Mouse (Mus musculus): ENCODE data around the gene Hacl1. TPM values are rescaled to one million over a fixed set of nuclear protein-coding genes. Genes with fewer than 3 reads are reported as not detected.

Hacl1 gene
- total RNA-seq, 1 experiment, result 8.4 TPM

GRCm38 (mm10) chr14:31651206-31651605 lies 10.1 kb upstream of the Hacl1 start:
- no peak for TF ChIP-seq CHD2 (IDR thresholded peaks at IDR 0.05; ENCODE audit: low read depth, low read length)
- no peak for TF ChIP-seq MAFK (IDR thresholded peaks at IDR 0.05; ENCODE audit: insufficient read depth, low read depth, low read length)
- no peak for TF ChIP-seq HCFC1 (IDR thresholded peaks at IDR 0.05; ENCODE audit: borderline replicate concordance, insufficient read depth, low read length)
- no peak for TF ChIP-seq ZNF384 (IDR thresholded peaks at IDR 0.05; ENCODE audit: low read depth, low read length)
- no peak for TF ChIP-seq ZC3H11A (IDR thresholded peaks at IDR 0.05; ENCODE audit: borderline replicate concordance, low read depth, low read length)
- in situ Hi-C loops (cut with MboI; ENCODE audit: low sequenced_read_pairs in 2 of 2, unreplicated experiment in 2 of 2), result loop anchor here in 1 of 2 experiments (25.0 kb wide), 1 partner anchor 411 kb away; no protein-coding TSS in a partner anchor
- H3K9me3 ChIP-seq (ENCODE audit: control insufficient read depth, insufficient read depth, low read depth, low read length), result no peaks in the 10 kb centered on the region
- H3K36me3 ChIP-seq (ENCODE audit: control insufficient read depth, insufficient read depth, low read length, poor library complexity, severe bottlenecking), result no peaks in the 10 kb centered on the region
- H3K4me1 ChIP-seq (ENCODE audit: control insufficient read depth in 2 of 2, insufficient read depth in 2 of 2, low read length in 2 of 2, poor library complexity in 1 of 2), result no peaks in the 10 kb centered on the region
- no peak overlapping the region for H3K9ac ChIP-seq (ENCODE audit: insufficient read depth, low read depth, low read length, poor library complexity, severe bottlenecking)
- no peak for DNase-seq (ENCODE audit: low read depth, low spot score)
- H3K4me3 ChIP-seq (ENCODE audit: insufficient read depth in 1 of 2, low read depth in 1 of 2, low read length in 2 of 2, poor library complexity in 1 of 2, severe bottlenecking in 1 of 2), result no peak overlapping the region
- no peak overlapping the region for H3K27ac ChIP-seq (ENCODE audit: insufficient read depth, low read depth, low read length, poor library complexity, severe bottlenecking)

DNA sequence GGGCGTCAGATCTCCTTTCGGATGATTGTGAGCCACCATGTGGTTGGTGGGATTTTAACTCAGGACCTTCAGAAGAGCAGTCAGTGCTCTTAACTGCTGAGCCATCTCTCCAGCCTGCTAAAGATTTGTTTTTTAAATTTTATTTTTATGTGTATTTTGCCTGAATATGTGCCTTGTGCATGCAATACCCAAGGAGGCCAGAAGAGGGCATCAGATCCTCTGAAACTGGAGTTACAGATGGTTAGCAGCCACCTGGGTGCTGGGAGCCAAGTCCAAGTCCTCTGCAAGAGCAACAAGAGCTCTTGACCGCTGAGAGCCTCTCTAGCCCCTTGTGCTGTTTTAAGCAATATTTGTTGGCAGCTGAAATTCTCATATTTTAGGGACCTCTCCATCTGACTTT lies 9.3 kb upstream of the Hacl1 start:
- Histone ChIP-seq H3K27ac (ENCODE audit: insufficient read depth, low read depth, low read length, poor library complexity, severe bottlenecking) (no peak overlapping the region), H3K4me3 (ENCODE audit: insufficient read depth in 1 of 2, low read depth in 1 of 2, low read length in 2 of 2, poor library complexity in 1 of 2, severe bottlenecking in 1 of 2) (no peak overlapping the region), H3K4me1 (ENCODE audit: control insufficient read depth in 2 of 2, insufficient read depth in 2 of 2, low read length in 2 of 2, poor library complexity in 1 of 2) (no peaks in the 10 kb centered on the region), H3K9me3 (ENCODE audit: control insufficient read depth, insufficient read depth, low read depth, low read length) (no peaks in the 10 kb centered on the region), H3K36me3 (ENCODE audit: control insufficient read depth, insufficient read depth, low read length, poor library complexity, severe bottlenecking) (no peaks in the 10 kb centered on the region), H3K9ac (ENCODE audit: insufficient read depth, low read depth, low read length, poor library complexity, severe bottlenecking) (no peak overlapping the region)
- TF ChIP-seq ZC3H11A (IDR thresholded peaks at IDR 0.05; ENCODE audit: borderline replicate concordance, low read depth, low read length), result no peak
- no peak for TF ChIP-seq MAFK (IDR thresholded peaks at IDR 0.05; ENCODE audit: insufficient read depth, low read depth, low read length)
- TF ChIP-seq HCFC1 (IDR thresholded peaks at IDR 0.05; ENCODE audit: borderline replicate concordance, insufficient read depth, low read length), result no peak
- no peak for TF ChIP-seq CHD2 (IDR thresholded peaks at IDR 0.05; ENCODE audit: low read depth, low read length)
- TF ChIP-seq ZNF384 (IDR thresholded peaks at IDR 0.05; ENCODE audit: low read depth, low read length), result no peak
- in situ Hi-C loops (cut with MboI; ENCODE audit: low sequenced_read_pairs in 2 of 2, unreplicated experiment in 2 of 2), result loop anchor here in 1 of 2 experiments (25.0 kb wide), 1 partner anchor 412 kb away; no protein-coding TSS in a partner anchor
- DNase-seq (ENCODE audit: low read depth, low spot score), result no peak

DNA sequence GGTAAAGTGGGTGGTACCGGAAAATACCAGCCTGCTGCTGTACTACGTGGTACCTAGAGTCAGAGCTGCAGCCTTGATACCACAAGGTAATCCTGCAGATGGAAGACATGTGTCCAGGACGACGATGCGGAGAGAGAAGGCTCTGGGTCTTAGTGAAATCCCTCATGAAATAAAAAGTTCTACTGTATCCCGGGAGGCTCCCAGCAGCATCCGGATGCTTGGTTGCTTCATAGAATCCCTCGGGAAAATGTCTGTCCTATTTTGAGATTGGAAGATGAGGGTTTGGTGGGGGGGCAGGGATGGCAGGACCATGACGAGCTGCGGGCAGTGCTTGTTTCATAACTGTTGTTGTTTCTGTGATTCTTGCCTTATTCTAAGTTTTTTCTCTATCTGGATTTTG lies 6.9 kb upstream of the Hacl1 start:
- no peaks in the 10 kb centered on the region for H3K9me3 ChIP-seq (ENCODE audit: control insufficient read depth, insufficient read depth, low read depth, low read length)
- no peak overlapping the region for H3K27ac ChIP-seq (ENCODE audit: insufficient read depth, low read depth, low read length, poor library complexity, severe bottlenecking)
- TF ChIP-seq CHD2 (IDR thresholded peaks at IDR 0.05; ENCODE audit: low read depth, low read length) (no peak), ZC3H11A (IDR thresholded peaks at IDR 0.05; ENCODE audit: borderline replicate concordance, low read depth, low read length) (no peak), HCFC1 (IDR thresholded peaks at IDR 0.05; ENCODE audit: borderline replicate concordance, insufficient read depth, low read length) (no peak), MAFK (IDR thresholded peaks at IDR 0.05; ENCODE audit: insufficient read depth, low read depth, low read length) (no peak), ZNF384 (IDR thresholded peaks at IDR 0.05; ENCODE audit: low read depth, low read length) (no peak)
- in situ Hi-C loops (cut with MboI; ENCODE audit: low sequenced_read_pairs in 2 of 2, unreplicated experiment in 2 of 2), result loop anchor here in 1 of 2 experiments (10.0 kb wide), 1 partner anchor 427 kb away; no protein-coding TSS in a partner anchor
- H3K9ac ChIP-seq (ENCODE audit: insufficient read depth, low read depth, low read length, poor library complexity, severe bottlenecking), result no peak overlapping the region
- H3K4me1 ChIP-seq (ENCODE audit: control insufficient read depth in 2 of 2, insufficient read depth in 2 of 2, low read length in 2 of 2, poor library complexity in 1 of 2), result no peaks in the 10 kb centered on the region
- no peak for DNase-seq (ENCODE audit: low read depth, low spot score)
- no peak overlapping the region for H3K4me3 ChIP-seq (ENCODE audit: insufficient read depth in 1 of 2, low read depth in 1 of 2, low read length in 2 of 2, poor library complexity in 1 of 2, severe bottlenecking in 1 of 2)
- H3K36me3 ChIP-seq (ENCODE audit: control insufficient read depth, insufficient read depth, low read length, poor library complexity, severe bottlenecking), result no peaks in the 10 kb centered on the region

DNA sequence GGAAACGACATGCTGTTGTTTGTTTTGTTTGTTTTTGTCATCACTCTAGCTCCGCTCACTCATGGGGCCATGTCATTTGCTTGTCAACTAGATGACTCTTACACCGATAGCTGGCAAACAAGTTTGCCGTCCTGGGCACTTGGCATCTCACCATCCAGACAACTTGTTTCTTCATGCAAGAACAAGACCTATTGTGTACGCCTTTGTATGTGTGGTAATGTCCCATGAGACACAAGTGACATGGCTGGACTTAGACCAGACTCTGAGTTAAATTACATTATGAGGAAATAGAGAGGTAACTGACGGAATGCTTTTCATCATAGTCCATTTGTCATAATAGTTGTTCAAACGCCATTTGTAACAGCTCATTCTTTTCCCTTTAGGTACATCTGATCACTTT lies 4.8 kb upstream of the Hacl1 start:
- TF ChIP-seq HCFC1 (IDR thresholded peaks at IDR 0.05; ENCODE audit: borderline replicate concordance, insufficient read depth, low read length), result no peak
- no peak for TF ChIP-seq MAFK (IDR thresholded peaks at IDR 0.05; ENCODE audit: insufficient read depth, low read depth, low read length)
- TF ChIP-seq ZC3H11A (IDR thresholded peaks at IDR 0.05; ENCODE audit: borderline replicate concordance, low read depth, low read length), result no peak
- no peak for TF ChIP-seq ZNF384 (IDR thresholded peaks at IDR 0.05; ENCODE audit: low read depth, low read length)
- no peak for TF ChIP-seq CHD2 (IDR thresholded peaks at IDR 0.05; ENCODE audit: low read depth, low read length)
- in situ Hi-C loops (cut with MboI; ENCODE audit: low sequenced_read_pairs in 2 of 2, unreplicated experiment in 2 of 2), result loop anchor here in 1 of 2 experiments (10.0 kb wide), 1 partner anchor 429 kb away; no protein-coding TSS in a partner anchor
- DNase-seq (ENCODE audit: low read depth, low spot score), result no peak
- Histone ChIP-seq H3K4me1 (ENCODE audit: control insufficient read depth in 2 of 2, insufficient read depth in 2 of 2, low read length in 2 of 2, poor library complexity in 1 of 2) (no peaks in the 10 kb centered on the region), H3K9me3 (ENCODE audit: control insufficient read depth, insufficient read depth, low read depth, low read length) (no peaks in the 10 kb centered on the region), H3K9ac (ENCODE audit: insufficient read depth, low read depth, low read length, poor library complexity, severe bottlenecking) (no peak overlapping the region), H3K27ac (ENCODE audit: insufficient read depth, low read depth, low read length, poor library complexity, severe bottlenecking) (no peak overlapping the region), H3K4me3 (ENCODE audit: insufficient read depth in 1 of 2, low read depth in 1 of 2, low read length in 2 of 2, poor library complexity in 1 of 2, severe bottlenecking in 1 of 2) (no peak overlapping the region), H3K36me3 (ENCODE audit: control insufficient read depth, insufficient read depth, low read length, poor library complexity, severe bottlenecking) (no peaks in the 10 kb centered on the region)
